Mouse (Mus musculus) heart, adult 2 months (tissue): Measurements from ENCODE around the gene Tnfaip2.

ENCODE experiments used
- CTCF ChIP-seq: fragments of 200-600 bp; IDR thresholded peaks from 2 replicates; pipeline ENCODE4 v1.8.1; 2022; ENCODE audit warnings: antibody characterized with exemption, mild to moderate bottlenecking, moderate library complexity
- EP300 ChIP-seq: fragments of 200-500 bp; IDR thresholded peaks from 2 replicates; pipeline ENCODE4 v1.6.1; 2011; ENCODE audit warnings: low read depth, low read length, control low read depth; ENCODE audit not compliant: insufficient read depth
- POLR2A ChIP-seq: fragments of 200-500 bp; IDR thresholded peaks from 2 replicates; pipeline ENCODE4 v1.6.1; 2011; ENCODE audit warnings: mild to moderate bottlenecking, low read depth, low read length, control low read depth; ENCODE audit not compliant: insufficient read depth

- no peak for TF ChIP-seq CTCF
- TF ChIP-seq POLR2A: no peak
- no peak for TF ChIP-seq EP300
Measured at GRCm38 (mm10) chr12:111436170-111436569, 6.1 kb upstream of the Tnfaip2 start.
